Mouse (Mus musculus) midbrain, embryonic 12.5 days (tissue): ENCODE data around the gene 2410004B18Rik. TPM values are rescaled to one million over a fixed set of nuclear protein-coding genes. Genes with fewer than 3 reads are reported as not detected.

Experiments used
- ATAC-seq: fragments of 200-750 bp; cut with Nextera tagmentation; 2 replicates; pipeline ENCODE4 v1.8.0; 2017; ENCODE audit warnings: low read depth, moderate TSS enrichment, moderate library complexity; ENCODE audit not compliant: low FRiP score
- H3K27ac ChIP-seq: fragments of 300-500 bp; sonication (generic); replicated peaks from 2 replicates; pipeline ENCODE4 v1.5.1; 2016; ENCODE audit warnings: mild to moderate bottlenecking
- H3K27me3 ChIP-seq: fragments of 300-500 bp; sonication (generic); 2 replicates; pipeline ENCODE4 v1.6.1; 2016; ENCODE audit warnings: mild to moderate bottlenecking
- H3K36me3 ChIP-seq: fragments of 300-500 bp; sonication (generic); 2 replicates; pipeline ENCODE4 v1.6.1; 2016
- H3K4me1 ChIP-seq: fragments of 300-500 bp; sonication (generic); 2 replicates; pipeline ENCODE4 v1.6.1; 2016
- H3K4me2 ChIP-seq: fragments of 300-500 bp; sonication (generic); replicated peaks from 2 replicates; pipeline ENCODE4 v1.6.1; 2016; ENCODE audit warnings: mild to moderate bottlenecking, moderate library complexity
- H3K4me3 ChIP-seq: fragments of 300-500 bp; sonication (generic); 2 replicates; pipeline ENCODE4 v1.5.1; 2016; ENCODE audit warnings: mild to moderate bottlenecking
- H3K9ac ChIP-seq: fragments of 300-500 bp; sonication (generic); replicated peaks from 2 replicates; pipeline ENCODE4 v1.6.1; 2016; ENCODE audit warnings: mild to moderate bottlenecking, moderate library complexity
- H3K9me3 ChIP-seq: fragments of 300-500 bp; sonication (generic); 2 replicates; pipeline ENCODE4 v1.6.1; 2016; ENCODE audit warnings: mild to moderate bottlenecking
- WGBS: fragments of 180-500 bp; shearing (Covaris S2); methylation state at CpG from one replicate; pipeline ENCODE4 v1.1.7; 2016; 5-methylcytosine and 5-hydroxymethylcytosine counted together
- polyA plus RNA-seq: library from polyadenylated mRNA; unstranded; fragments of >200 nt; fragmentation: Nextera tagmentation; extraction: Ambion mirVana; gene quantifications from 2 replicates; pipeline ENCODE4 v1.2.1, GENCODE M21; 2016

2410004B18Rik gene
- polyA plus RNA-seq, 1 experiment from 2014 or later = 58.8 TPM

DNA sequence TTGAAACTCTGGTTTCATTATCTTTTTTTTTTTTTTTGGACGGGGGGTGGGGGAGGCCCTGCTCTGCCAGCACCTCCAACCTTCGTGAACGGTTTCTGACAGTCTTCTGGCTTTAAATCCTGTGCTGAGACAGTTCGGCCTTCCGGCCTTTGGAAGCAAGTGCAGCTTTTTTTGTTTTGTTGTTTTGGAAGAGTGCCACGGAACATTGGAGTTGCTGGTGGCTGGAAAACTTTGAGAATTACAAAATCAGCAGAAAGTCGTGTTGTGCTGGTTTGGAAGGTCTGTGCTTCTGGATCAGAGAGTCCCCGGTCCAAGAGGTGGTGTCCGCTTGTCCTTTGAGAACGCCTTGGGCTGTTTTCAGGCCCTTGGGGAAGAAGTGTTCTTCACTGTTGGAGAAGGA is 55.0 kb downstream of the 2410004B18Rik start:
- H3K27ac ChIP-seq = no peak overlapping the region
- no peak overlapping the region for H3K4me2 ChIP-seq
- WGBS = 91% methylated on average over 10 of the region's 10 CpGs
- no peak overlapping the region for H3K4me3 ChIP-seq
- H3K27me3 ChIP-seq = peaks cover 15% of the 10 kb centered on the region
- no peak overlapping the region for H3K9ac ChIP-seq
- H3K36me3 ChIP-seq = no peaks in the 10 kb centered on the region
- H3K9me3 ChIP-seq = no peaks in the 10 kb centered on the region
- H3K4me1 ChIP-seq = peaks cover 12% of the 10 kb centered on the region
- ATAC-seq = no peak

DNA sequence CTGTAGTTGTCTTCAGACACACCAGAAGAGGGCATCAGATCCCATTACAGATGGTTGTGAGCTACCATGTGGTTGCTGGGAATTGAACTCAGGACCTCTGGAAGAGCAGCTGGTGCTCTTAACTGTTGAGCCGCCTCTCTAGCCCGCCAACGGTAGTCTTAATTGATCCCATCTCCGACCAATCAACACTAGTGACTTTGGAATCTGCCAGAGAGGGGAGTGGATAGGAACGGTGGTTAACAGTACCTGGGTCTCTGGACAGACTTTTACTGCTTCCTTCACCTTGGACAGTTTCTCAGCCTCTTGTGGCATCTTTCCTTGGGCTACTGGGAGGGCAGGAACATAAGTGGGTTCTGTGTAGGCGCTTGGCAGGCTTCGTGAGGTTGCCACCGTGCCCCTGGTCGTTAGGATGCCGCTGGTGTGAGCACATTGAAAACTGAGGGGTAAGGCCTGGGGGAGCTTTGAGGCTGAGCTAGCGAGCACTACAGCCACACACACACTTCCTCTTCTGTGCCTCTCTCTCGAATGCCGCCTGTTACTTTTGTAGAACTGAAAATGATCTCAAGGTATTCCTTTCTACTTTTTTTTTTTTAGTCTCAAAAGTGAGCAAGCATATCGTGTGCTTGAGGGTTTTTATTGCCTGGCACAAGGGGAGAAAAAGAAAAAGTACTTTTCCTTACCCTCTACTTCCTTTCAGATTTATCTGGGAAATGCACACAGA is 55.8 kb downstream of the 2410004B18Rik start:
- no peaks in the 10 kb centered on the region for H3K9me3 ChIP-seq
- no peak overlapping the region for H3K4me3 ChIP-seq
- H3K4me2 ChIP-seq = no peak overlapping the region
- WGBS = 89% methylated on average over 14 of the region's 14 CpGs
- H3K4me1 ChIP-seq = peaks cover 6% of the 10 kb centered on the region
- no peak overlapping the region for H3K9ac ChIP-seq
- ATAC-seq = no peak
- peaks cover 6% of the 10 kb centered on the region for H3K27me3 ChIP-seq
- H3K36me3 ChIP-seq = no peaks in the 10 kb centered on the region
- H3K27ac ChIP-seq = no peak overlapping the region

Other genes starting within 250 kb of the 2410004B18Rik start
- 38.2 TPM in 2 replicates for gene Ddah1, start 179.3 kb upstream of the 2410004B18Rik start, polyA plus RNA-seq
- gene Bcl10, start 15.2 kb upstream of the 2410004B18Rik start, polyA plus RNA-seq = 43.5 and 47.1 TPM in 2 replicates
- gene Syde2, start 49.9 kb downstream of the 2410004B18Rik start, polyA plus RNA-seq = 0.92 and 1.3 TPM in 2 replicates
- 0.18 and 0.34 TPM in 2 replicates for gene Wdr63, start 170.1 kb downstream of the 2410004B18Rik start, polyA plus RNA-seq
- gene Mcoln3, start 179.4 kb downstream of the 2410004B18Rik start, polyA plus RNA-seq = 1.9 and 2.5 TPM in 2 replicates
- 0.24 and 0.26 TPM in 2 replicates for gene Mcoln2, start 211.8 kb downstream of the 2410004B18Rik start, polyA plus RNA-seq